Mouse (Mus musculus) MEL (cell line): Measurements from ENCODE around the gene Tiprl.

ENCODE experiments used
- CTCF ChIP-seq, 3 experiments: IDR thresholded peaks in 2 of 3; conservative IDR thresholded peaks in 1 of 3; 2 replicates each; pipeline ENCODE4 v1.5.1; 2011 to 2012; ENCODE audit warnings: low read length in 3 of 3, low read depth in 2 of 3, mild to moderate bottlenecking in 2 of 3, improper control_type of control experiment in 1 of 3, inconsistent platforms in 1 of 3, mixed read lengths in 1 of 3, moderate library complexity in 1 of 3; ENCODE audit not compliant: control insufficient read depth in 1 of 3, insufficient read depth in 1 of 3, poor library complexity in 1 of 3, severe bottlenecking in 1 of 3
- ETS1 ChIP-seq: IDR thresholded peaks from 2 replicates; pipeline ENCODE4 v1.6.1; 2012; ENCODE audit warnings: low read depth, mild to moderate bottlenecking, inconsistent platforms, low read length, improper control_type of control experiment, moderate library complexity
- HCFC1 ChIP-seq: IDR thresholded peaks from 2 replicates; pipeline ENCODE4 v1.6.1; 2012; ENCODE audit warnings: low read depth, mild to moderate bottlenecking, inconsistent platforms, low read length, improper control_type of control experiment, moderate library complexity
- MEF2A ChIP-seq: IDR thresholded peaks from 2 replicates; pipeline ENCODE4 v1.6.1; 2014; ENCODE audit warnings: low read depth, mild to moderate bottlenecking, inconsistent platforms, low read length, improper control_type of control experiment; ENCODE audit not compliant: poor library complexity, insufficient replicate concordance, severe bottlenecking; ENCODE audit errors: extremely low read depth
- MXI1 ChIP-seq: IDR thresholded peaks from 2 replicates; pipeline ENCODE4 v1.6.1; 2011; ENCODE audit warnings: mild to moderate bottlenecking, low read depth, low read length, improper control_type of control experiment
- USF1 ChIP-seq: IDR thresholded peaks from 2 replicates; pipeline ENCODE4 v1.6.1; 2014; ENCODE audit warnings: low read depth, mild to moderate bottlenecking, inconsistent platforms, low read length, improper control_type of control experiment, moderate library complexity

GRCm38 (mm10) chr1:165282222-165282966, 45.6 kb upstream of the Tiprl start:
- TF ChIP-seq HCFC1: no peak
- no peak for TF ChIP-seq CTCF (IDR thresholded peaks at IDR 0.05 in 2 of 3, conservative IDR thresholded peaks at IDR 0.05 in 1 of 3; ENCODE audit: control insufficient read depth in 1 of 3, insufficient read depth in 1 of 3, low read depth in 2 of 3, low read length in 3 of 3, poor library complexity in 1 of 3, severe bottlenecking in 1 of 3)
- TF ChIP-seq MXI1: no peak
- TF ChIP-seq USF1: no peak
- TF ChIP-seq MEF2A: no peak
- TF ChIP-seq ETS1: no peak
